Mouse (Mus musculus) MEL (cell line): ENCODE measurements around the gene Riox1. TPM values are rescaled to one million over a fixed set of nuclear protein-coding genes. Genes with fewer than 3 reads are reported as not detected.
"Not testable (repeated sequence)": the region's sequence is repeated elsewhere in the genome, so short reads cannot be mapped to it uniquely, and the experiment has no call there.

Source experiments
- DNase-seq: peaks from one replicate; pipeline ENCODE4 v3.0.0; 2011; ENCODE audit warnings: low read depth, low spot score
- H3K27ac ChIP-seq: 2 replicates; pipeline ENCODE4 v1.5.1; 2012; ENCODE audit warnings: low read depth, mild to moderate bottlenecking, control low read depth, low read length, moderate library complexity; ENCODE audit not compliant: control insufficient read depth
- H3K27me3 ChIP-seq, 2 experiments: fragments of 150-350 bp in 1 of 2; sonication (generic) in 1 of 2; 2 replicates each; pipeline ENCODE4 v1.6.1; 2012; ENCODE audit warnings: low read length in 2 of 2, mild to moderate bottlenecking in 2 of 2, improper control_type of control experiment in 1 of 2, moderate library complexity in 1 of 2; ENCODE audit not compliant: insufficient read depth in 2 of 2, control insufficient read depth in 1 of 2
- H3K36me3 ChIP-seq, 2 experiments: 2 replicates each; pipeline ENCODE4 v1.6.1; 2012 to 2014; ENCODE audit warnings: low read length in 2 of 2, improper control_type of control experiment in 1 of 2, inconsistent platforms in 1 of 2, mild to moderate bottlenecking in 1 of 2; ENCODE audit not compliant: insufficient read depth in 2 of 2, control insufficient read depth in 1 of 2
- H3K4me1 ChIP-seq, 2 experiments: fragments of 150-350 bp in 1 of 2; sonication (generic) in 1 of 2; 2 replicates each; pipeline ENCODE4 v1.6.1; 2012; ENCODE audit warnings: low read length in 2 of 2, improper control_type of control experiment in 1 of 2, mild to moderate bottlenecking in 1 of 2; ENCODE audit not compliant: insufficient read depth in 2 of 2, control insufficient read depth in 1 of 2
- H3K4me3 ChIP-seq, 2 experiments: fragments of 150-350 bp in 1 of 2; sonication (generic) in 1 of 2; 2 replicates each; pipeline ENCODE4 v1.5.1; 2012; ENCODE audit warnings: low read depth in 2 of 2, low read length in 2 of 2, mild to moderate bottlenecking in 2 of 2, moderate library complexity in 2 of 2, control low read depth in 1 of 2, improper control_type of control experiment in 1 of 2; ENCODE audit not compliant: control insufficient read depth in 1 of 2, insufficient read depth in 1 of 2
- H3K79me2 ChIP-seq: 2 replicates; pipeline ENCODE4 v1.6.1; 2012; ENCODE audit warnings: mild to moderate bottlenecking, low read length, moderate library complexity; ENCODE audit not compliant: control insufficient read depth, poor library complexity, insufficient read depth
- H3K9ac ChIP-seq: 2 replicates; pipeline ENCODE4 v1.6.1; 2012; ENCODE audit warnings: low read depth, mild to moderate bottlenecking, control low read depth, low read length, moderate library complexity; ENCODE audit not compliant: control insufficient read depth, poor library complexity, severe bottlenecking
- H3K9me3 ChIP-seq: fragments of 150-350 bp; sonication (generic); replicated peaks from 2 replicates; pipeline ENCODE4 v1.6.1; 2012; ENCODE audit warnings: mild to moderate bottlenecking, low read length, improper control_type of control experiment, moderate library complexity; ENCODE audit not compliant: insufficient read depth
- BHLHE40 ChIP-seq: IDR thresholded peaks from 2 replicates; pipeline ENCODE4 v1.6.1; 2012; ENCODE audit warnings: low read depth, mild to moderate bottlenecking, inconsistent platforms, low read length, improper control_type of control experiment, borderline replicate concordance
- E2F4 ChIP-seq: IDR thresholded peaks from 2 replicates; pipeline ENCODE4 v1.6.1; 2011; ENCODE audit warnings: low read depth, low read length, improper control_type of control experiment, borderline replicate concordance
- EP300 ChIP-seq, 2 experiments: IDR thresholded peaks; 2 replicates each; pipeline ENCODE4 v1.6.1; 2011; ENCODE audit warnings: improper control_type of control experiment in 2 of 2, low read length in 2 of 2, low read depth in 1 of 2, mild to moderate bottlenecking in 1 of 2
- ETS1 ChIP-seq: IDR thresholded peaks from 2 replicates; pipeline ENCODE4 v1.6.1; 2012; ENCODE audit warnings: low read depth, mild to moderate bottlenecking, inconsistent platforms, low read length, improper control_type of control experiment, moderate library complexity
- NELFE ChIP-seq: IDR thresholded peaks from 2 replicates; pipeline ENCODE4 v1.6.1; 2011; ENCODE audit warnings: low read depth, low read length, improper control_type of control experiment
- NRF1 ChIP-seq: IDR thresholded peaks from 2 replicates; pipeline ENCODE4 v1.6.1; 2014; ENCODE audit warnings: low read depth, mild to moderate bottlenecking, inconsistent platforms, low read length, improper control_type of control experiment, moderate library complexity; ENCODE audit not compliant: poor library complexity, insufficient read depth, severe bottlenecking
- POLR2A ChIP-seq, 2 experiments: IDR thresholded peaks; 2 replicates each; pipeline ENCODE4 v1.6.1; 2011 to 2012; ENCODE audit warnings: low read length in 2 of 2, mild to moderate bottlenecking in 2 of 2, control low read depth in 1 of 2, improper control_type of control experiment in 1 of 2, low read depth in 1 of 2, moderate library complexity in 1 of 2; ENCODE audit not compliant: control insufficient read depth in 1 of 2, insufficient read depth in 1 of 2, poor library complexity in 1 of 2
- SIN3A ChIP-seq: IDR thresholded peaks from 2 replicates; pipeline ENCODE4 v1.6.1; 2012; ENCODE audit warnings: low read length, improper control_type of control experiment, inconsistent platforms
- USF1 ChIP-seq: IDR thresholded peaks from 2 replicates; pipeline ENCODE4 v1.6.1; 2014; ENCODE audit warnings: low read depth, mild to moderate bottlenecking, inconsistent platforms, low read length, improper control_type of control experiment, moderate library complexity
- ZC3H11A ChIP-seq: IDR thresholded peaks from 2 replicates; pipeline ENCODE4 v1.6.1; 2012; ENCODE audit warnings: low read depth, mild to moderate bottlenecking, inconsistent platforms, low read length, improper control_type of control experiment
- ZKSCAN1 ChIP-seq: IDR thresholded peaks from 2 replicates; pipeline ENCODE4 v1.6.1; 2012; ENCODE audit warnings: low read depth, mild to moderate bottlenecking, inconsistent platforms, low read length, improper control_type of control experiment, moderate library complexity
- polyA plus RNA-seq, 2 experiments: library from polyadenylated mRNA; stranded (reverse) in 1 of 2; unstranded in 1 of 2; fragments of >175 nt in 1 of 2; fragments of >200 nt in 1 of 2; gene quantifications; 2 replicates each; pipeline versions ENCODE4 v1.2.1 to v1.2.4; 2012; ENCODE audit warnings: low replicate concordance in 2 of 2, low read depth in 1 of 2; ENCODE audit not compliant: insufficient read length in 2 of 2, insufficient read depth in 1 of 2, missing spikeins in 1 of 2
- total RNA-seq: library from RNA; depleted of rRNA; stranded (reverse); fragments of 300-350 nt; gene quantifications from 2 replicates; pipeline ENCODE4 v1.2.3, GENCODE M21; 2012

Gene Riox1
- total and polyA plus RNA-seq, 3 experiments = 46.6 to 47.1 TPM; not detected in 1

DNA sequence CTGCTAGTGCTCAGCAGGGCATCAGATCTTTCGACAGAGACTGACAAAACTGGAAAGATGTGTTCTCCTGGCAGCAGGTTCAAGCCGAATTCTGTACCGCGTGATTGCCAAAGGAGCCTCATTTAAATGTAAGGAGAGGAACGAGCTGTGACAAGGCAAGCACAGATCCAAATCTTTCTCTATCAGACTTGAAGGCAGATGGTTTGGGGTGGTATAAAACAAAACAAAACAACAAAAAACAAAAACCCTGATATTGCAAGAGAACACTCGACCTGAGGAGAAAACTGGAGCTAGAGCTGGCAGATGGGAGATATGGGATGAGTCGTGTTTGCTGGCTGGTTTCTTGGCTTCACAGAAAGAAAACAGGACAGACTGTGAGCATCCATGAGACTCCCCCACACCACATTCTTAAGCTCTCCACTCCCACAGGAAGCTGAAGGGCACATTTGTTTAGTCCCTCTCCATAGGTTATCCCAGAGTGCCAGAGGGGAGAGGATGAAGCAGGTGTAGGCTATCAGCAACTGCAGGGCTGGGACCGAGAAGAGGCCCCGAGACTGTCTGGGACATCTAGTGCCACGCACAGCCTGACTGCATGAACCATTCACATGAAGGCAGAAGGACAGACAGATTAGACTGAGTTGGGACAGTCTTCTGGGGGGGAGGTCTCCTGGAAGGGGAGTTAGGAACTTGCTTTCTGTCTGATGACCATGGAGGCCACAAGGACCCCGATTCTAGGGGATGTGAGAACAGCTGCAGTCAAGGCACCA is 48.1 kb downstream of the Riox1 start:
- DNase-seq = peak; percentile 47
- H3K27me3 ChIP-seq = no peaks in the 10 kb centered on the region
- peak overlapping the region; percentile 13 for H3K9ac ChIP-seq
- H3K4me3 ChIP-seq = peak overlapping the region; percentile 25 to 26
- H3K79me2 ChIP-seq = no peaks in the 10 kb centered on the region
- no peak for TF ChIP-seq ETS1
- no peak for TF ChIP-seq USF1
- TF ChIP-seq EP300 (IDR thresholded peaks at IDR 0.05; ENCODE audit: low read depth in 1 of 2, low read length in 2 of 2) = peak in 1 of 2 experiments; percentile 15; a peak in 2 of 4 replicates
- no peak for TF ChIP-seq NELFE
- no peak for TF ChIP-seq ZKSCAN1
- 0 out of 2 replicates have a peak, but pooled peaks have one; percentile 8 for TF ChIP-seq ZC3H11A
- TF ChIP-seq E2F4 = no peak
- TF ChIP-seq NRF1 = no peak
- TF ChIP-seq BHLHE40 = no peak
- no peak for TF ChIP-seq POLR2A (IDR thresholded peaks at IDR 0.05; ENCODE audit: control insufficient read depth in 1 of 2, insufficient read depth in 1 of 2, low read depth in 1 of 2, low read length in 2 of 2, poor library complexity in 1 of 2)
- 0 out of 2 replicates have a peak, but pooled peaks have one; percentile 9 for TF ChIP-seq SIN3A
- peaks cover 16 to 18% of the 10 kb centered on the region in 2 experiments for H3K4me1 ChIP-seq
- H3K27ac ChIP-seq = peak overlapping the region; percentile 15; the same call in 1 of the 2 replicates
- H3K9me3 ChIP-seq = no peaks in the 10 kb centered on the region
- H3K36me3 ChIP-seq = peaks cover 0 to 24% of the 10 kb centered on the region in 2 experiments; a peak in 3 of 4 replicates

DNA sequence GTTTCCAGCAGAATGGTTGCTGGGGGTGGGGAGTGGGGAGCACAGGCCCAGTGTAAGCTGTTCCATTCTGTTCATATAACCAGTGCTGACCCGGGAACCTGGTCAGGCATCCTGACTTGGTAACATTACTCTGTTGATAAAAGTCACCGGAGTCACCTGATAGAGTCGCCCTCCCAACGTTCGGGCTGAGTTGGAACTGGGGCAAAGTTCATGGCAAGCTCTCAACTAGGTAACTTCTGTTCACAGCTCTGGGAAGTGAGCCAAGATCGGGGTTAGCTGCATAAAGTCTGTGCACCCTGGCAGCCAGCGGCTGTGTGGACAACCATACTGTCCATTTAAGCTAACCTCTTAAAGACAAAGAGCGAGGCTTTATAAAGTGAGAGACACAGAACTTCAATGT is 48.8 kb downstream of the Riox1 start:
- not testable (repeated sequence) for H3K9ac ChIP-seq, H3K27me3 ChIP-seq, H3K9me3 ChIP-seq, H3K79me2 ChIP-seq
- TF ChIP-seq ETS1 (peak; percentile 52), USF1 (peak; percentile 48; the same call in 1 of the 2 replicates), BHLHE40 (peak; percentile 40; the same call in 1 of the 2 replicates), EP300 (IDR thresholded peaks at IDR 0.05; ENCODE audit: low read depth in 1 of 2, low read length in 2 of 2) (0 out of 4 replicates have a peak, but pooled peaks of 1 of the 2 experiments have one; percentile 12)
- H3K4me1 ChIP-seq = peaks cover 16 to 18% of the 10 kb centered on the region in 2 experiments
- DNase-seq = peak; percentile 80
- peak overlapping the region; percentile 23 for H3K27ac ChIP-seq
- peaks cover 0 to 24% of the 10 kb centered on the region in 2 experiments; a peak in 2 of 4 replicates for H3K36me3 ChIP-seq
- H3K4me3 ChIP-seq = peak overlapping the region; percentile 26 to 44; a peak in 2 of 4 replicates
